Mouse (Mus musculus): ENCODE data around the gene Spata13.

GRCm38 (mm10) chr14:60704961-60705360, 71.2 kb downstream of the Spata13 start:
- TF ChIP-seq CTCF (IDR thresholded peaks at IDR 0.05; ENCODE audit: low read depth, low read length) (no peak), POLR2A (IDR thresholded peaks at IDR 0.05; ENCODE audit: borderline replicate concordance, low read depth, low read length) (no peak)
